Mouse (Mus musculus) kidney, postnatal 25 days (tissue): Measurements from ENCODE around the gene Ada.

Experiments
- DNase-seq, 2 experiments: peaks; one replicate each; pipeline ENCODE4 v3.0.0; 2021; ENCODE audit warnings: mixed read lengths in 2 of 2

Gene Ada

DNA sequence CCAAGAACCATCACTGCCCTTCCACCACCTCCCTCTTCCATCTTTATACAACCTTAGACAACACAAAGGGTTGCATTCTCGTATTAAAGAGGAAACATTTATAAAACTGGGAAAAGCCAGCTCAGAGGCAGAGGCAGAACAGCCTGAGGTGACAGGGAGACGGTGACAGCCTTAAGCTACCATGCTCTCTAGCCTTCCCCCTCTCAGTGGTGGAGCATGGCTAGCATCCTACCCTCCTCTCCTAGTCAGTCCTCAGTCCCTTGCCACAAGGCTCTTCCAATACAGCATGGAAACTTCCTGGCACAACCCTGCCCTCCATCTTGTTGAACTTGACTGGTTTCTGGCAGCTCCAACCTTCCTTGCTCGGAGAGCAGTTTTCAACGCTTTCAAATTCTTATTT, 21.7 kb downstream of the Ada start:
- DNase-seq = no peak

DNA sequence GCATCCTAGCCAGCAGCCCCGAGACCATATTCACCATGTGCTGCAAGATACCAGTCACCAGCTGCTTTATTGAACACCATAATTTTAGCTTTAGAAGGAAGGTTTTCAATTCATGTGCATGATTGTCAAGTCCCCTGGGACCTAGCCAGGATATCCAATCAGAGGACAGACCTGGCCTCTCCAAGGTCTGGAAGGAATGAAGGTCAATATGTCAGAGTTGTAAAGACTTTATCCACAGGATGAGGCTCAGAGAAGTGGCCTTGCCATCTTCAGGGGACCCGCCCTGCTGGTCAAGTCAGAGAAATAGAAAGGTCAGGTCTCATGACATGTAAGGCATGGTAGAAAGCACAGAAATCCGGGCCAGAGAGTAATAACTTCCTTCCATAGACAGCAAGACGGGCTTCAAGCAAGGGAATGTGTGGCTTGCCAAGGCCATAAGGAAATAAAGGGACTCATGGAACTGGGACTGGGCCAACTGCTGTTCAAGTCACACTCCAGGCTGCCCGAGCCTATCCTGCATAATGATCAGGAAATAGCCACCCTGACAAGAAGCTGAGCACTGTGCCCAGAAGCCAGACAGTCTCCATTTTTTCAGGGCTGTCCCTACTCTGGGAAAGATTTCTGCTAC, 23.2 kb downstream of the Ada start:
- peak; percentile 69 to 76 for DNase-seq

DNA sequence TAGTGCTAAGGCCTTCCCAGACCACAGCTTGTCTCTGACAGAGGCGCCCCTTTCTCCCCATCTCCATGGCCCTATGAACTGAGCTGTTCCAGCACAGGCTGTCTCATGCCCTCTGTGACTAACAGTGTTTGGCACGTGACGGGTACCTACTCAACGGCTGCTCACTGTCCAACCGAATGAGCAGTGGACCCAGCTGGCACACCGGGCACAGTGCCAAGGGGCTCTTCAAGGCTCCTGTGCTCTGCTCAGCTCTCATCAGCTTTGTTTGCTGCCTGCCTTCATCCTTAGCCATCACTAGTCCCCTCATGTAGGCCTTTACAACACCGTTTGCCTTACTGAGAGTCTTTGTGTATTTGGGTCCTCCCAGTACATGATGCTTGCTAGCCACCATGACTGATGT, 27.5 kb downstream of the Ada start:
- DNase-seq = no peak

DNA sequence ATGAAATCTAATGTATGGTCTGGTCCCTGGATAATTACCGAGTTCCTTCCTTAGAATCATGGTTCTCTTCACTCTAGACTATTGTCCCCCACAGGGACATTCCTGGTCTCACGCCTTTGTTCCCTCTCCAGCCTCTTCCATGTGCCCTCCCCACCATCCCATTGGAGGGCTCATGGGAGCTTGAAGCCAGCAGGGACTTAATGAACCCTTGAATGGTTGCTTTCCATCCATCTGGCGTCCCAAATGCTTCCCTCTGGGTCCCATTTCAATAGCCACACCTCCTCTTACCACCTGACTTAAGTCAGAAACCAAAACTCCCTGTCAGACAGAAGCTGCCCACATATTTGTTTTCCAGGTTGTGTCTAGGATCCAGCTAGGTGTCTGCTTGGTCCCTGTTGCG, 30.4 kb downstream of the Ada start:
- DNase-seq = no peak

DNA sequence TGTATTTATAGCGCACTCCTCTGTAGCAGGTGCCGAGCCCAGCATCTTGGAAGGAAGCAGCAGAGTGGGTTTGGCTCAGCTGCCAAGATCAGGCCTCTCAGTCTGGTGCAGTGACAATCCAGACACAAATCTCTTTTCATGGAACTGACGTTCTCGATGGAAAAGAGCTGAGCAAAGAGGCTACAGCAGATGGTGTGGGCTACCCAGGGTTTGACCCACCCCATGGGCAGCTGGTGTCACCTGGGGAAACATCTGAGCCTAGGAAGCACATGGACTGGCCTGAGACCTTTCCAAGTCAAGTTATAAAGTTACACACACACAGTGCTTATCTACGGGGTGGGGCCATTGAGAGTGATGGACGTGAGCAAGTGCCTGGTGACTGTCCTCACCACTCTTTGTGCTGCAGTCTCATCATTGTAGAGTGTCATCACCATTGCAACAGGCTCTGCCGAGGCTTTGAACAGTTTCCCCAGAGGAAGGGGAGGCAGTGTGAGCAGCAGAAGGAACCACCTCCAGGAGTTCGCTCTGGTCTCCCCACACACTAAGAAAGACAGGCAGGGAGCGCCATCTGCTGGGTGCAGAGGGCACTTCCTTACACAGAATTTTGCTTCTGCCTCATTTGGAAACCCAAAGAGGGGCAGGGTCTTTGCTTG, 31.0 kb downstream of the Ada start:
- peak; percentile 75 to 84 for DNase-seq

DNA sequence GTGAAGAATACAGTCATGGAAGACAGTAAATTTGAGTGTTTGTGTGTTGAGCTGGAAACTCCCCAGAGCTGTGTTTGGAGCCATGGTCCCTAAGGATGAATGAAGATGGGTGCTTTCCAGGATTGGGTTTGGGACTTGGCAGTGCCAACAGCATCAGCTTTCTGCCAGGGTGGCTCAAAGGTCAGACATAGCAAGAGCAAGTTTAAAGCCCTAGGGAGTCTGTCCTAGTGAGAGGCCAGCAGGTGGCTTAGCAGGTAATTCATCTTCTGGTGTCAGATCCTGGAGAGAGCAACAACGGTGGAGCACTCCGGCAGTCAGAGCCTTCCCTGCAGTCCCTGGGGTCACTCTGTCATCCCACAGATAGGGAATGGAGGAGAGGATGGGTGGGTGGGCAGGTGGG, 31.5 kb downstream of the Ada start:
- DNase-seq = peak; percentile 30 to 56

DNA sequence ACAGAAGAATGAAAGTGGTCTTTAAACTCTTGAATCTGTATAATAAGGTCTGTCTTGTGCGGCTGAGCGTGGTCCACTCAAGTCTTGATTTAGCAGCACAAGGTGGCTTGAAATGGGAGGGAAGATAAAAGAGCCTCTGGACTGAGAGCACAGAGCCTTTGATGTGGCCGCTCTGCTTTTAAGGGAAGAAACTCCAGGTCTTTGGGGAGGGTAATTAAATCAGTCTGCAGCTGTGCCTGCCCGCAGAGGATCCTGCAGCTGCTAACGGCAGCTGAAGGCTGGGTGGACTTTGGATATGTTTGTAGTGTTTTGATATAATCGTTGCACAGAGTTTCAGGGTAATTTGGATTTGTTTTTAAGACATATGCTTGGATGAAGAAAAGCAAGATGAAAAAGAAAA, 33.2 kb downstream of the Ada start:
- no peak for DNase-seq

DNA sequence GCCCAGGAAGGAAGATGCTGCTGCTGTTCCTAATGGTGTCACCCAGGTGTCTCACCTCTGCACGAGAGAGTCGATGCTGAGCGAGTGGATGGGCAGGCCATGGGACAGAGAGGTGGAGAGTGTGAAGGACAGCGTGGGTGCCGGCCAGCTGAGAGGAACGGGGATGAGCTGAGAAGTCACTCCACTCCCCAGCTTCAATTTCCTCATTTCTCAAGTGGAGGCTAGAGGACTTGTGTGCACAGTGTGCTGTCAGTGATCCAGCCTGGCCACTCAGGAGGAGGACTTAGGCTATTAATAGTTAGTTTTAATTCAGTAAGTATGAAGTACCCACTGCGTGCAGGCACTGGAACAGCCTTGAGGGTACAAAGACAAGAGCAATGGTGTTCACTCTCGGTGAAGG, 33.6 kb downstream of the Ada start:
- no peak for DNase-seq

DNA sequence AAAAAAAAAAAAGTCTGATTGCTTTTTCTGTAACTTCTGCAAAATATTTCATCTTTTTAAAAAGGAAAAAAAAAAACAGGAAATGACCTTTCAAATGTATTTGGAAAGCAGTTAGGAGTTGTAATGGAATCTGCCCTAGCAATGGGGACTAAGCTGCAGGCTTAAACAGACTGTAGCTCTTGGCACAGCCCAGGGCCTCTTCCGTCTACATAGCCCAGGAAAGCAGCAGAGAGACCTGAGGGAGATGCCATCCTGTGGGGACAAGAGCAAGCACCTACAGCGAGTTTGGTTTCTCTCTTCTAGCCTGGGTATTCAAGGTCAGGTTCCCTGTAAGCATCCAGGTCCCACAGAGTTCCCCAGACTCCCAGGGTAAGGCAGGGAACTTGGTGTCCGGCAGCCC, 36.7 kb downstream of the Ada start:
- no peak for DNase-seq

DNA sequence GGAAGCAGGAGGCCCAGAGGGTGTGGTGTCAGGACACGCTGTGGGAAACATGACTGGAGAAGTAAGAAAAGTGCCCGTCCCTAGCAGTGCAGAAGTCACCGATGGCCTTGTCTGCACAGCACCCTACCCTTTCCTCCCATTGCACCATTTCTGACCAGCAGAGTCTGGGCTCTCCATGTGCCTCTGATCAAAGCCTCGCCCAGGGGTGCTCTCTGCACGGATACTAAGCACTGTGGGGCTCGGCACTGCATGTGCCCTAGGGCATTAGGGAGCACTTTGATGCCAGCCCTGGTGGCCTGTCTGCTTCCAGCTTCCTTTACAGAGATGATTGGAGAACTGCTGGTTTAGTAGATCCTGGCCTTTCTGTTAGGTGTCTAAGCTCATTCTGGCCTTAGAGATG, 37.2 kb downstream of the Ada start:
- DNase-seq = no peak

DNA sequence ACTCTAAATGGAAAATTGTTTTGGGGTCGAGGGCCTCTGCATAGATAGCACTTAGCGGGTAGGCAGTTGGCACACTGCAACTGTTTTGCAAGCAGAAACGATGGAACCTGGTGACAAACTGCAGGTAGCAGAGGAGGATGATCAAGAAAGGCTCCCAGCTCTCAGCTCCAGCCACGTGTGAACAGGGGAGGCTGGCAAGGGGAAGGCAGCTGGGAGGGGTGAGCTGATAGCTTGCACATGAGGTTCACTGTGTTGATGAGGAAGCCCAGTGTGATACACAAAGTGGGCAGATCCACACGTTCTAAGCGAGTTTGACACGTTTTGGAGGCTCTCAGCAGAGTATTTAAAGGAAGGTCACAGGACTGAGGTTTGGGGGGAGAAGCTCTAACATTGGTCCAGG, 37.6 kb downstream of the Ada start:
- no peak for DNase-seq

DNA sequence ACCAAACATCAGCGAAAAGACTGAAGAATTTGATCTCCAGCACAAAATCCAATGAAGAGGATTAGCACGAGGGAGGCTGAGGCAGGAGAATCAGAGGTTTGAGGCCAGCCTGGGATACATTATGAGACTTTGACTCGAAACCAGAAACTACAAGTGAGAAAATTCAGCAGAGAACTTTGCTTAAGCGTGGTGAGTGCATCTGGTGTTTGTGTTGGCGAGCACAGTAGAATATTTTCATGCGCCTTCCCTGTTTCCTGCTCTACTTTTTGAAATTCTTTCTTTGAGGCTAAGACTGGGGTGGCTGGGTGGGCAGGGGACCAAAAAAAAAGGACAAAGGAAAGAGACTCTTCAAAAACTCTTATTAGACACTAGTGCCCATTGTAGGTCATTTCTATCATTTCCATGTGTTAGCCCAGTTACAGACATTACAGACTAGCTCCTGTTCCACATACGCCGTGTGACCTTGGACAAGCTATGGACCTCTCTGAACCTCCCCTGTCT, 38.6 kb downstream of the Ada start:
- DNase-seq = no peak

DNA sequence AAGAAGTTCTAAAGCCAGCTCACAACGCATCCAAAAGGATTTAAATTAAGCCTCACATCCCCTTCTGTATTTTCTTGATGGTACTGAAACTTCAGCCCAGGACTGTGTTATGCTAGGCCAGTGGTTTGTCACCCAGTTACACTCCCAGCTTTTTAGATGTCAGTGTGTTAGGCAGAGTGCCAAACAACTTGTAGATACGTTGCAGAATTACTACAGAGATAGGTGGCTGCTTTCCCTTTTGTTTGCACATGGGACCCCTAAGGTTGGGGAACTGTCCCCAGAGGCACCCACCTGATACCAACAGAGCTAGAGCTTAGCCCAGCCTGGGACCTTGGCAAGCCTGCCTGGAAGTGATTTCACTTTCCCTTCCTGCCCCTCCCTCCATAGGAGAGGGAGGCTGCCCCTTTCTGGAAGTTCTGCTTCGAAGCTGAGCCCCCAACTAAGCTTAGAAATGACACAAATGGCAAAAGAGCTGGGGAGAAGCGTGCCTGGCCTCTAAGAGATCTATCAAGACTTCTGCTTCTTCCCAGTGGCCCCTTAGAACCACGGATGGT, 39.4 kb downstream of the Ada start:
- DNase-seq = peak in 1 of 2 experiments; percentile 31

DNA sequence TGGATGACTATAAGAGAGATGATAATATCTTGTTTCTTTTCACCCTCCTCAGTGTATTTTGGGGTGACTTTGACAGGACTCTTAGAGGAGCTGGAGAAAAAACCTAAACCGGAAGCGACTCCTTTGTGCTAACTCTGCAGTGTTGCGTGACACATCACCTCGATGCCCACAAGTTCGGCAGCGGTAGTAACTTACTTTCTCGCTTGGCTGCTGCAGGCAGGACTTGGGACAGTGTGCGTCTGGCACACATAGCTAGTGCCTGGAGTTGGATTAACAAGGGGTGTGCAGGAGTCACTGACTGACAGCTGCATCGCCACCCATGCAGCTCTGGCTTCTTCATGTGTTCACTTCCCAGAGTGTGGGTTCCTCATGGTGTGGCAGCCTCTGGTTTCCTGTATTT, 40.0 kb downstream of the Ada start:
- no peak for DNase-seq

DNA sequence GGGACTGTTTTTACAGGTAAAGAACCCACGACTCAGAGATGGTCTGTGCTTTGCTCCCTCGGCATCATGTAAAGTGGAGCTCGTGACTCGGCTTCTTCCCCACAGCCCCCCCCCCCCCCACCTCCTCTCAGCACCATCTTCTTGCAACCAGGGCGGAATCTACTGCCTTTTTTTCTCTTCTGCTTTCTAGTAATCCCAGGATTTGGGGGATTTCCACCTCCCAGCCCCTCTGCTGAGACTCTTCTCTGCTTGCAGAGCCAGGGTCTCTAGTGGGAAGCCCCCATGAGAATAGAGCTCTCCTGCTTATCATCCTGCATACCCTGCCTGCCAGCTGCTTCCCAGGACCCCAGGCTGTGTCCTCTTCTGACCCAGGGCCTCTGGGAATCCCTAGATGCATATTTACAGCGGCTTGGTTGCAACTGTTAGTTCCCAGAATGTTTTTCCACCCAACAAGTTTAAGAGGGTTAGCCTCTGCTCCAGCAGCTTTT, 41.2 kb downstream of the Ada start:
- DNase-seq = no peak

DNA sequence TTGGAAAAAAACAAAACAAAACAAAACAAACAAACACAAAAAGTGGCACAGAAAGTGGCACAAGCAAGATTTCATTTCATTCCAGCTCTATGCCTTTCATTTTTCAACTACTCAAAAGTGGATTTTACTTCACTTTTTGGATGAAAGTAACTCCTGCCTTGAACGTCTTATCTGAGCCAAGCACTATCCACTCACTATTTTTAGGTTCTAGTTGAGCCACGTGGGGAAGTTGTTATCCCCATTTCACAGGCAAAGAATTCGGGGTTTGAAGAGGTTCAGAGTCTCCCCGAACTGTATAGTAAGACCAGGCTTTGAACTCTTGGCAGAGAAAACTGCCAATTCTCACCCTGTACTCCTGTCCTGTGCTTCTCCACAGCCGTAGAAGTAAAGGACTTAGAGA, 41.7 kb downstream of the Ada start:
- DNase-seq = no peak

DNA sequence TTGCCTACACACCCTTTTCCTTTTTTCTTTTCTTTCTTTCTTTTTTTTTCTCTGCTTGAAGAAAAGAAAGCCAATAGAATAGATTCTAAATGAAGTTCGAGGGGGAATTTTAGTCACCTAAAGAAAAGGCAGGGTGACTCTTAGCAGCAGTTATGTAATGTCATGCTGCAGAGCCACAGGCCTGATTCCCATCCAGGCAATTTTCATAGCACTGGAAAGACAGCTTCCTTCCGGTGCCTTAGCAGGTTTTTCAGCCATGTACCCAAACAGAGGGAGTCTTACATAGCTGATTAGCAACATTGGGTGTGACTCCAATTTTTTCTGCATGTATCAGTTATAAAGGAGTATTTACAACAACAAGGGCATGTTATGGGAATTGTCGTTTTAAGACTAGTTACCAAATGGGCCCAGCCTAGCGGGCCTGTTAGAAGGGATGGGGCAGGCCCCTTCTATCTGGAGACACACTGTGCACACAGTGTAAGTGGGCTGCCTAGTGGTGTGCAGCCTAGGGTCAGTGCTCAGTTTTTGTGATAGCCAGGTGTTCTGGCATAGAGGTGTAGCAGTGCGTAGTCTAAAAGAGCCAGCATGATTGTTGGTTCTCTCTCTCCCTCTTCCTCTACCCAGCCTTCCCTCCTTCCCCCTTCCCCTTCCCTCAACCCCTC, 46.3 kb downstream of the Ada start:
- no peak for DNase-seq

DNA sequence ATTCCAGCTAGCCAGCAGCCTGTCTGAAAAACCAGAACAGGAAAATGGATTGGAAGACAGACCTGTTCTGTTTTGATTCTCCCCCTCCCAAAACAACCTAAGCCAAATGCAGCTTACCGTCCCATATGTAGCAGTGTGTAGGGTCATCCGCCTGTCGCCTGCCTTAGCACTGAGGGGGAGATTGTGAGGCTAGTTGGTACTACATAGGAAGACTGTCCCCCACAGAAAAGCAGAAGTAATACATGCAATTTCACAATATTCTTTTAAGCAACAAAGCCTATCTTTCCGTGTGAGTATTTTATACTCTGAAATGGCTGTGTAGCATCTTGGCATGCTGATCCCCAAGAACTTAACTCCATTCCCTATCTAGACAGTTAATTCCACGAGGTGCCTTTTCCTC, 47.1 kb downstream of the Ada start:
- DNase-seq = no peak

DNA sequence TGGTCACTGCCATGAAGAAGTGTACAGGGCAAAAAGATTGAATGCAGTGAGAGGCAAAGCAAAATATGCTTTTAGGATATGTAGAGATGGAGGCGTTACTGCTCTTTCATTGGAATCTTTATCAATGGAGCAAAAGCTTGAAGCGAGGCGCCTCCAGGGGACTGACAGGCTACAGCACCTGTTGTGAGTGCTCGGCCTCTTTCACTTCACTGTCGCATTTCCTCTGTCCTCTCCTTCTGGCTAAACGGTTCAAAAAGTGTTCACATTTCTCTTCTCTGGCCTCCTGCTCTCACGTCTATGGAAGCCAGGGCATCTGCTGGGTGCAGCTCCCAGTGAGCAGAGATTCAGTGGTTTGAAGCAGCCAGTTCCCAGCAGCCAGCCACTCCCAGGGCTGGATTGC, 47.6 kb downstream of the Ada start:
- DNase-seq = no peak

DNA sequence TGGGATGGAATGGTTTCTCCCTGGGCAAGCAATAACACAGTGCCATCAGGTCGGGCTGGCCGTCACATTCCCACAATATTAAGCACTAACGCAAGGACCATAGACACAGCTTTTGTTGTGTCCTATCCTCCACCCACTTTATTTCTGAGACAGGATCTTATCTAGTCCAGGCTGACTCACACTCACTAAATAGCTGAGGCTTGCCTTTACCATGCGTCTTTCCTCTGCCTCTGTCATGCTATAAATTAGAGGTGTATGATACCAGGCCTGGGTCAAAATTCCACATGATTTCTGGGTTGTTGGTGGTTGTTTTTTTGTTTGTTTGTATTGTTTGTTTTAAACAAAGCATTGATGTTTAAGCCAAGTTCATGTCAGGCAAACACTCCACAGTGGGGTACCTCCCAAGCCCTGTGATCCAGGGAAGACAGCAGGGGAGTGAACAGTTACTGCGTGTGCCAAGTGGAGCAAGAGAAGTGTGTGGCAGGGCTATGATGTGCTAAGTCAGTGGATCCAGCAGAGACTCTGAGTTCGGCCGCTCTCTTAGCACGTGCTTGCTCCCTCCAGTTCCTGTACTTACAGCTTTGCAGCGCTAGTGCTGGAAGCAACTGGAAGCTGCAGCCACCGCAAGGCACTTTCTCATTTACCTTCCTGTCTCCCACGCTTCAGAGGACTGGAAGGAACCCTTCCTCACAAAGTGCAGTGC, 50.8 kb downstream of the Ada start:
- no peak for DNase-seq

DNA sequence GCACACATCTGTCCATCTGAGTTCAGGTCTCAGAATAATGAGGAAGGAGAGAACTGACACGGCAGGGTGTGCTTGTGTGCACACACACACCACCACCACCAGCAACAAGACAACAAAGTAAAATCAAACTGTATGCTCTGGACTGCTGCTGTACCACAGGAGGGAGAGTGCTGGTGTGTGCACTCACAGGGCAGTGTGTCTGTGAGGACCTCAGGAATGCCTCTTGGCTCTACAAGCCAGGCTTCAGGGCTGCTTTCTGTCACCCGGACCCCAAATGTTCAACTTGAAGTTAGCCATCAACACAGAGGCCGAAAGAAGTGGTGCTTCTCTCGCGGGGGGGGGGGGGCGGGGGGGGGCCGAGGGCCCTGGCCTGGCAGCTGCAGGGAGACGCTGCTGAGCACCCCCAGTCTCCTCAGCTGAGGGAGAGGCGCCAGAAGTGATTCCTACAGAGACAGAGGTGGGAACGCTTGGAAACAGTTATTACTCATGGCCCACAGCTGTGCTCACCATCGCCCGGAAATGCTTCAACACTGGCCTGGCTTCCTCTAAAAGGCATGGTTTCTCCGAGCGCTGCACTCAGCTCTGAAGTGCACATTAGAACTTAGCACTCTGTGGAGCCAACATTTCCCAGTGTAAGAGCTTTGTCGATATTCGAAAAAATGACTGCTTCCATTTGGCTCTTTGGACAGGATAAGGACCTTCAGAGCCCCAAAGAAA, 52.1 kb downstream of the Ada start:
- peak; percentile 36 to 64 for DNase-seq

DNA sequence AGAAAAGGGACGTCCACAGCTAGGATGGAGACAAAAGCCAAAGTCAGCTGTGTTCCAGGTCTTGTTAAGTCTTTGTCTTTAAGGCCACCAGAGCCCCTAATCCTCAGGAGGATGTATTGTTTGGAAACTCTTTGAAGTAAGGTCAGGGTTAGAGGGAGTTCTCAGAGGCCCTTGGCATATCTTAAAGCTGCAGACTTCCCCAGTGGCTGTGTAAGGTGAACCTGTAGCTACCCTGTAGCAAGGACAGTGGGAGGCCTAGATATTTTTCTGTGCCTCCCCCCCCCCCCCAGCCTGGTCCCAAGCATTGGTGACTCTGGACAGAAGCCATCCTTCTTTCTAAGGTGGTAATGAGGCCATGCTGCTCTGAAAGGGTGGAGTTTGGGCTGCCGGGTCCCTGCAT, 53.3 kb downstream of the Ada start:
- no peak for DNase-seq
